Mouse (Mus musculus) common myeloid progenitor, adult 5-6 weeks (primary cell): ENCODE measurements at regions not wholly inside any gene's neighbourhood (a gene's known extent, or its start where the extent isn't known, plus 50 kb on each side); places are given as distances from the start of the nearest gene placed in this dataset.

Source experiments
- ATAC-seq: replicated peaks from 2 replicates; pipeline ENCODE4 v1.8.0; 2016; ENCODE audit warnings: low read depth, mild to moderate bottlenecking, moderate TSS enrichment, inconsistent platforms; ENCODE audit not compliant: poor library complexity, severe bottlenecking

DNA sequence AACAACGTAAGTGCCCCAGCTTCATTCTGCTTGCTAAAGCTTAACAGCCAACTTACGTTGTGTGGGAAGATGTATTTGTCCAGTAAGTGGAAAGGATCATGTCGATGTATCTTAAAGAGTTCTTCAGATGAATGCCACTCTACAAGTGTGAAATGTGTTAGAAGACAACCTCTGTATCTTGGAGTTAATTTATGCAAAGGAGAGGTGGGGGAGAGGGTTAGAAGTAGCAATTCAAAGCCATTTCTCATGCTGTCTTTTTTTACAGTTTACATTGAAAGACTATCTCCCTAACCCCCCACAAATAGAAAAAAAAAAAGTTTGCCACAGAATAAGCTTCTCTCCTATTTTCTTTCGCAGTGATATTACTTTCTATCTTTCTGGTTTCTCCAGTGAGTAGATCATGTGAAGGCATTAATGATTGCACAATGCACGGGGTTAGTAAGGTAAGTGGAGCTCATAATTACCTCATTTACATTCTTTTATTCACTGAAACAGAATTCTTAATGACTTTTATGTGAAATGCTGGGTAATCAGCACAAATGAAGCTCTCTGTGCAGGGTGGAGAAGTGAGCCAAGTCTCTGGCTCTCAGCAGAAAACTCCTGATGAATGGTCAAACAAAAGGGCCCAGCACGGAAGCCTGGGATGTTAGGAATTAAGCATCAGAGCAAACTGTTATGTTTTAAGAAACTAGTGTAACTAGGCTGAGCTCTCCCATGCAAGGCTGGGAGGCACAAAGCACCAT lies 855.8 kb upstream of the Kirrel3 start:
- ATAC-seq = no peak

DNA sequence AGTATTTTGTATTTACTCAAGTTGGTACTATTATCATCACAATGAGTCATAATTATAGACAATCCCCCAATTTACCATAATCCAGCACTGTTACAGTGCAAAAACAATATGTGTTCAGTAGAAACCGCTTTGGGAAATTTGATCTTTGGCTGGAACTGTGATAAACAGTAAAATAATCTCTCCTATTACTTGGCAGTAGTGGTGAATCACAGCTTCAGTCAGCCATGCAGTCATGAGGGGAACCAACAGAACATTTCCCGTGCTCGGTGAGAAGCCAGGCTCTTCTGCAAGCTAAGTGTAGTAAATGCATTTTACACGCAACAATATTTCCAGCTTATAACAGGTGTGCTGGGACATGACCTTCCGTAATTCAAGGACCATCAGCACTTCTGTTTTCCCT lies 822.7 kb upstream of the Kirrel3 start:
- no peak for ATAC-seq

DNA sequence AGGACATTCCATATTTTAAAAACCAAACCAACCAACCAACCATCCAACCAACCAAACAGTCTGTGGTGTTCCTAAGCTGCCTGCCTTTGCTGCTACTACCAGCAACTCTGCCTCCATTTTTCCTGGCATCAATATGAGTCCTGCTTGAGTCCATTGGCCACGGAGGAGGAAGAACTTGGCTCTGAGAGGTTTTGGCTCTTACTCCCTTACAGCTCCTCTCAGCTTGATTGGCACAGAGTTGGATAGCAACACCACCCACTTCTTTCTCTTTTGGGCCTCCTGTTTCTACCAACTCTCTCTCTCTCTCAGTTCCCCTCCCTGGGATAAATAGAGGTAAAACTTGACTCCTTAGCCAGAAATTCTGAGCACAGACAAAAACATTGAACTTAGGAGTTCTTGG lies 804.6 kb upstream of the Kirrel3 start:
- ATAC-seq = no peak

DNA sequence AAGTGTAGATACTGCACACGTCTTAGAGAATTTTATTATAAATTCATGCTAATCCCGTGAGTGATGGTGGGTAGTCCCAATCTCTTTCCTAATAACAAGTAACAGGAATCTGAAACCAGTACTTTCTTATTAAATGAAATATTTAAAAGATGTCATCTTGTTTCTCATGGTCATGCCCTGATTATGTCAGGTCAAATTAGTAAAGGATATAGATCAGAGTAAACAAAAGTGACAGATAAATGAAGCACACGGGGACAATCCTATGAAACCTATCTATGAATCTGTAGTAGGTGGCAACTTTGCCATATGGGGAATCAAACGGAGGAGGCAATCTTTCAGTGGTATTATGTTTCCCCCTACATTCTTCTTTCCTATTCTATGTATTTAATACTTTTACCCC lies 794.0 kb upstream of the Kirrel3 start:
- ATAC-seq = no peak

DNA sequence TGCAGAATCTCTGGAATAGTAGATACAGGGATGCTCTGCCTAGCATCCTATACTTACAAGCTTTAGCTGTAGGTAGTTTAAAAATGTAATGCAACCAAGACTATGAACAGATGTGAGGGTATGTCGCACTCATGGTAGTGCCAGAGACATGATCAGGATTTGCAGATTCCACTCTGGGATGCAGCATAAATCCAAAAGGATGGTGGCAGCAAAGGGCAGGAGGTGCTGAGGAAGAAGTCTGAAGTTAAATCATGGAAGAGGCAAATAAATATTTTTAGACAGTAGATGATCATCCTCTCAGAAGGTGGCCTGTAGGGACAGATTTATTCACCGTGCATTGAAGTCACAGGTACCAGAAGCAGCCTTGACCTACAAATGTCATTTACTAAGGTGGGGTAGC lies 768.1 kb upstream of the Kirrel3 start:
- ATAC-seq = no peak

DNA sequence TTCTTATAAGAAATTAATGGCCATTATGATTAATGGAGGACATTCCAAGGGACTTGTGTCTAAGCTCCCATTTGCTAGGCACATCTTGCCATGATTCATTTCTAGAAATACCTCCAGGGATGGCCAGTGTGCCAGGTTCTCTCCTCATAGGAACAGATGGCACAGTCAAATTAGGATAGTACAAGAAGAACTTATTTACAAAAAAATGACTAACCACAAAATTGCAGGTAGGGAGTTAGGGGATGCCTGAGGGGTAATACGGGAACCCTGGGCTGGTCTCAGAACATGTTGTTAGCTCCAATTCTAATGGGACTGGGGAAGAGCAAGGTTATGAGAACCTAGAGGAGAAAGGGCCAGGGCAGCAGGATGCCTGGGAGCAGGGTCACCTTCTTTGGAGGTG lies 760.9 kb upstream of the Kirrel3 start:
- ATAC-seq = no peak

DNA sequence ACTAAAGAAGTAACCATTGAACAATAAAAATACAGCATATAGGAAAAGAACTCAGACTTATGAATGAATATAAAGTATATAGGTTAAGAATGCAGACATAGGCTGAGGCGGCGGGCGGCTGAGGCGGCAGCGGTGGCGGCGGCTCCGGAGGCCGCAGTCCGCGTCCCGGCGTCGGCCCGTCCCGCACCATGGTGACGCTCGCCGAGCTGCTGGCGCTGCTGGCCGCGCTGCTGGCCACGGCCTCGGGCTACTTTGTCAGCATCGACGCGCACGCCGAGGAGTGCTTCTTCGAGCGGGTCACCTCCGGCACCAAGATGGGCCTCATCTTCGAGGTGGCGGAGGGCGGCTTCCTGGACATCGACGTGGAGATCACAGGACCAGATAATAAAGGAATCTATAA lies 757.6 kb upstream of the Kirrel3 start:
- ATAC-seq = peak; percentile 47; the same call in 1 of the 2 replicates

- ATAC-seq = no peak
Measured at GRCm38 (mm10) chr9:33760701-33761100, 725.0 kb upstream of the Kirrel3 start.

DNA sequence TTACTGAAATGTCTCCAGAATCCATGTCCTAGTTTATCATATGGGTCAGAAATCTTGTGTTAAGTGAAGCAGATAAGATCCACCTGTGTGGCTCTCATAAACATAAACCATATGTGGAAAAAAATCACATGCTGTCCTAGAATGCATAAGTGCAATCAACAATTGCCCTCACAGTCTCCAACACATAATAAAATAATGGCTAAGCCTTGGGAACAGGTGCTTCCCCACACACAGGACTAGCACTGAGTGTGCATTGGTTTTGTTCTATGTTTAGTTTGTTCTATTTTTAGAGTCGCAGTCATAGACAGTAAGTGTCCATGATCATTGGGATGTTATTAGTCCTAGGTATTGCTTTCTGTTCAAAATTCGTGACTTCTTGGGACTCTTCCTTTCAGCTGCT lies 719.5 kb upstream of the Kirrel3 start:
- ATAC-seq = no peak

DNA sequence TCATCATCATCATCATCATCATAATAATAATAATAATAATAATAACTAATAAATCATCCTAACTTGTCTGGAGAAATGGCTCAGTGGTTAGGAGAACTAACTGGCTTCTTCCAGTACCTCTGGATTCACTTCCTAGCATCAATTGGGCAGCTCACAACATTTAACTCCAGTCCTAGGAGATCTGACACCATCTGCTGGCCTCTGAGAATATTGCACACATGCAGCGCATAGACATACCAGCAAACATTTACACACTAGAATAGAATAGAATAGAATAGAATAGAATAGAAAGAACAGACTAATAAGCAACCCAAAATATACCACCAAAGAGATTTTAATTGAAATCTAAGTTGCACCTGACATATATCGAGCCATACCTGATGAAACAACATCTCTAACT lies 715.9 kb upstream of the Kirrel3 start:
- ATAC-seq = no peak

GRCm38 (mm10) chr9:33774178-33774577 lies 711.5 kb upstream of the Kirrel3 start:
- no peak for ATAC-seq

GRCm38 (mm10) chr9:33790617-33791016 lies 695.1 kb upstream of the Kirrel3 start:
- no peak for ATAC-seq

DNA sequence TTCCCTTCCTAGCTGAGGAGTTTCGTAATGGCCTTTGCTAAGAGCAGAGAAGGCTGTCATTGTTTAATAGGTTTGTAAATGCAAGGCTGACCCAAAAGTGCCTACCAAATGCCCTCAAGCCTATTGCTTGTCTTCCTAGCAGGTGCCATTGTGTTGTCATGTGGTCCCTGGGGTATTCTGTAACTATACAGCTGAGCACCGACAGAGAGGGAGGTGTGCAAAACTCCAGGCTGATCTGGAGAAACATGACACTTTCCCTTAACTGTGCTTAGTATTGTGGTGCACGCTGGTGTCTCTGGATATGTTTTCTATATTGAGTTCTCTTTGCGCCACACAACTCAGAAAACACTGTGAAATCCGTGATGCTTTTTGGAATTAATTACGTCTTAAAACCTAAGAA lies 685.4 kb upstream of the Kirrel3 start:
- no peak for ATAC-seq

GRCm38 (mm10) chr9:33800763-33801162 lies 684.9 kb upstream of the Kirrel3 start:
- ATAC-seq = no peak

DNA sequence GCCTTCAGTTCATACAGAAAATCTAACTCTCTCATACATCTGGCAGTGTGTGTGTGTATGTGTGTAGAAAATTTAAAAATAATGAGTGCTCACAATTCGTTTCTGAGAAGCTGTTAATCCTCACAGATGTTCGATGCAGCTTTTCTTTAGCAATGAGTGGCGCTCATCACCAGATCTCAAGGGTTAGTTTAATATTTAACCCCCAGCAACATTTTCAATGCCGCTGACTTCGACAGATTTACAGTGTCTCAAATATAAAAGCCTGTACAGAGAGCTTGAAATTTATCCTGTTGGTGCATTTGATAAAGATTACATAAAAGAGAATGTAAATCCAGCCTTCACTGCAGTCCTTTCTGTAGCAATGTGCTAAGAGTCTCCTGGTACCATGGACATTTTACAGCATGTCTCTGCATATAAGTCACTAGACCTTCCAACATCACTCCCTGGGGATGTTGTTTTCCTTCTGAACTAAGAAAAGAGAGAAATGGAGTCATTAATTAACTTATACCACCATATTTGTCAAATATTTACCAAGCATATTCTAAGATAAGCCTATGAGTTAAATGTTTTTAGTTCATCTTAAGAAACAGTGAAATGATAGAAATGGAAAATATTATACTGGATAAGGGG lies 670.8 kb upstream of the Kirrel3 start:
- ATAC-seq = no peak

- no peak for ATAC-seq
Measured at GRCm38 (mm10) chr9:33822574-33823394, 662.9 kb upstream of the Kirrel3 start.

DNA sequence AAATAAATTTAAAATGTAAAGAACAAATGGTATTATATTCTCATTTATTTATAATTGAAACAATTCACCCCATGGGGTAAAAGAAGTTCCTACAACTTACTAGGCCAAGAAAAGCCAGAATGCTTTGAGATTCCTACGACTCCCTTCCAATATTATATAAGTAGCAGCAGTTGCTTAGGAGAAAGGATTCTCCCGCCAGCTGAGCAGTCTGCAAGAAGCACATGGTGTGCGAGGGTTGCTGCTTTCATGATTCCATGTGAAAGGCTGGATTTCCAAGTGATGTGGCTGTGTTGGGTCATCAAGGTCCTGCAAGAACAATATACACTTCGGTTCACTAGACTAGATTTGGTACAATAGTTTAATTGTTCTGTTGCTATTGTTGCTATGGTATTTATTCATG lies 659.6 kb upstream of the Kirrel3 start:
- no peak for ATAC-seq

GRCm38 (mm10) chr9:33827409-33827808 lies 658.3 kb upstream of the Kirrel3 start:
- no peak for ATAC-seq

GRCm38 (mm10) chr9:33837666-33838380 lies 647.9 kb upstream of the Kirrel3 start:
- no peak for ATAC-seq

GRCm38 (mm10) chr9:33849623-33850022 lies 636.1 kb upstream of the Kirrel3 start:
- no peak for ATAC-seq

DNA sequence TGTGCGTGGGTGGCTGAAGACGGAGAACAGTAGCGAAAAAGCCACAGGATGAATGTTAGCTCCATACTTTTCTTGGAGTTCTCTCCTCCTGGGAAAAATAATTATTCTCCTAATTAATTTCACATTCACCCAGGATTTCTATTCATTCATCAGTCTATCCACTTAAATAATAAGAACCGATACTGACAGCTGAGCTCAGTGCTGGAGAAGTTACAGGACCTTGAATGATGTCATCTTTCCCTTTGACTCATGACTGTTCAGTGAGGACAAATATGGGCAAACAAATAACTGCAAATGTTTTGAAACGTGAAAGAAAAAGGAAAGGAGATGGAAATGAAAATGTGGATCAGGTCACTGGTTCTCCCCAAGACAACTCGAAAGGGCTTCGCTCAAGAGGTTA lies 635.7 kb upstream of the Kirrel3 start:
- no peak for ATAC-seq
